Mouse (Mus musculus): Measurements from ENCODE around the gene Hormad1.
"Not testable (repeated sequence)": the region's sequence is repeated elsewhere in the genome, so short reads cannot be mapped to it uniquely, and the experiment has no call there.

The Hormad1 gene

DNA sequence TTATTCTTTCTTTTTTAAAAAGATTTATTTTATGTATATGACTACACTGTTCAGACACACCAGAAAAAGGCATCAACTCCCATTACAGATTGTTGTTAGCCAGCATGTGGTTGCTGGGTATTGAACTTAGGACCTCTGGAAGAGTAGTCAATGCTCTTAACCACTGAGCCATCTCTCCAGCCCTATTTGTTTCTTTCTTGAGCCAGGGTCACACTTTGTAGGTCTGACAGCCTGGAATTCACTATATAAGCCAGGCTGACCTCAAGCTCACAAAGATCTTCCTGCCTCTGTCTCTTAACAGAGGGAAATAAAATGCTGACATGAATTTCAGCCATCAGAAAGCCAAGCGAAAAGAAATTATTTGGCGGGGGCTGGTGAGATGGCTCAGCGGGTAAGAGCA, 10.1 kb downstream of the Hormad1 start:
- DNase-seq: no peak

DNA sequence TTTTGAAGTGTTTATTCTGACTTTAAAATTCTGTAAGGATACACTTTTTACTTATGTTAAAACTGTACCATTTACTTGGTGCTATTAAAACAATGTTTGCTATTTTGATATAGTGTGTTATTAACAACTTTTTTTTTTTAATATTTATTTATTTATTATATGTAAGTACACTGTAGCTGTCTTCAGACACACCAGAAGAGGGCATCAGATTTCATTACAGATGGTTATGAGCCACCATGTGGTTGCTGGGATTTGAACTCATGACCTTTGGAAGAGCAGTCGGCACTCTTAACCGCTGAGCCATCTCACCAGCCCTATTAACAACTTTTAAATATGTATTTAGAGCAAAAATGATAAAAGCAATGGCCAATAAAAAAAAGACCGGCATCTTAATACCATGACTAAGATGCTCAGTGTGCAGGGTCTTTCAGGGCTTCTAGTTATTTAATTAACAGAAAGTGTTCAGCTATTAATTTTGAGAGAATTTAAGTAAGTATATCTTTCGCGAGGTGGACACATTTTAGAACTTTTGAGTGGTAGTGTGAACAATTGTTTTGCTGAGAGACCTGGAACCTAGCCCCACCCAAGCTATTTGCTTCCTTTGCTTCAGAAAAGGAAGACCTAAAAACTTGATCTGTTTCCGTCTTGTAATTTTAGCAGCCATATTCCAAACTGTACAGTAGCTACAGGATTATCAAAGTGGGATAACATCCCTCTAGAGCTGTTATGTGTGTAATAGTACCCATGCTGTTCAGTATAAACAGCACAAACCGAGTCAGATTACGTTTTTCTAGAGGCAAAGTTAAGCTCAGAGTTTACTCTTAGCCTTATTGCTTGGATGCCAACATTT, 28.5 kb downstream of the Hormad1 start:
- DNase-seq: no peak

DNA sequence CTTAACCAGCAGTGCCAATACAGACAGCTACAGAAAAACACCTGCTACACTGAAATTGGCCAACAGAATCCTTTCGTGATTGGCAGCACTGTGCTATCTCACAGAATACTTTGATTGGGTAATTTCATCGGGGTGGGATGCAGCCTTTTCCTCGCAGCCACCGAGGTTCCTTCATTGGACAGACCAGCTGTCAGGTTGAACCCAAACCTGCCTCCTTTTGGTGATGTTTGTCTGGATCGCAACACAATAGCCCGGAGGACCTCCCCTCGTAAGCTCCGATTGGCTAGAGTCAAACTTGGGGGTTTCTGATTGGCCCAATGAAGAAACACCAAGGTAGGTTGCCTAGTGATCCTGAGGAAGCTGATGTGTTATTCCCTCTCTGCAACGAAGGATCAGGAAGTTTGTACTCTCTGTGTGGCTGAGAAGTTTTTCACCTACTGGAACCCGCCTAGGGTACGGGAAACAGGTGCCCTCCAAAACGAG, 29.2 kb downstream of the Hormad1 start, which contains the start of gene Golph3l:
TSS of gene Golph3l (plus strand) at position 331 of the 483 bp plus-strand sequence.
- DNase-seq: peak; percentile 98

DNA sequence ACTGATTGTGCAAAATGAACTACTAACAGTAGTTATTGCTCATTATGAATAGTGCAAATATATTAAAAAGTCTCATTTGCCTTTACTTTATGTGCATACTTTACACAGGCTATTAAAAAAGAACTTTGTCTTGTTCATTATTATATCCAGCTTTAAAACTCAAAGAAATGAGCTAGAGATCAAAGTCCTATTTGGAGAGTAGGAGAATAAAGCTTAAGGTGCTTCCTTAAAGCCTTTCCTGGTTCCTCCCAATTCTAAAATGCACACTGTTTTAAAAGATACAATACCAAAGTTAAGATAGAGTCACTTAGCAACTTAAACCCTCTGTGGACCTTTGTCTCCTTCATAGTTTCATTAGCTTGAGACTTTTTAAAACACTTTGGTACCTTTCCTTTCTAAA, 39.3 kb downstream of the Hormad1 start:
- no peak for DNase-seq

DNA sequence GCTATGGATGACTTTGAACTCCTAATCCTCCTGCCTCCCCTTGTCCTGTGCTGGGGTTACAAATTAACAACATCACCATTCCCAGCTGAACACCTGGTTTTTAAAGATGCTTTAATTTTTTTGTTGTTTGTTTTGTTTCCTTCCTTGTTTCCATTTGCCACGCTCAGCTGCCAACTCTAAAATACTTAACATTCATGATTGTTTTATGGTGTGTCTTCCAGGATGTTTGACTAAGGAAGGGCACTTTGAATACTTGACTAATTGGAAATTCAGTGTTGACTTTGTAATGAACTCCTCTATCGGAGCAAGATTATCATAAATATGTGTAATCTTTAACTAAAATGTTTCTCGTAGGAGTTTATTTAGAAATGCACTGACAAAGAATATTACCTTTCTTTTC, 41.8 kb downstream of the Hormad1 start:
- DNase-seq: no peak

DNA sequence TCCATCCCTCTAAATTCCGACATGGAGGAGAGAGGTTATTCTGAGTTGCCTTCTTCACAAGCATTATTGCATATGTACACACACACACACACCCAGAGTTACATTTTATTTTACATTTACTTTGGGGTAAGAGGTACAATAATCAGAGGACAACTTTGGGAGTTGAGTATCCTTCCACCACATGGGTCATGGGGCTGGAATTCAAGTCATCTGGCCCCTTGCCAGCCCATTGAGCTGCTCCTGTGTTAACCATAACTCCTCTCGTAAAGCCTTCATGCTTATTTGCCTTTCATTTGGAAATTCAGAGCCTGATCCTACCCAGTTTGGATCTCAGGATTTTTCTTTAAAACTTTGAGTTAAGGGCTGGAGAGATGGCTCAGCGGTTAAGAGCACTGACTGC, 46.6 kb downstream of the Hormad1 start:
- no peak for DNase-seq

DNA sequence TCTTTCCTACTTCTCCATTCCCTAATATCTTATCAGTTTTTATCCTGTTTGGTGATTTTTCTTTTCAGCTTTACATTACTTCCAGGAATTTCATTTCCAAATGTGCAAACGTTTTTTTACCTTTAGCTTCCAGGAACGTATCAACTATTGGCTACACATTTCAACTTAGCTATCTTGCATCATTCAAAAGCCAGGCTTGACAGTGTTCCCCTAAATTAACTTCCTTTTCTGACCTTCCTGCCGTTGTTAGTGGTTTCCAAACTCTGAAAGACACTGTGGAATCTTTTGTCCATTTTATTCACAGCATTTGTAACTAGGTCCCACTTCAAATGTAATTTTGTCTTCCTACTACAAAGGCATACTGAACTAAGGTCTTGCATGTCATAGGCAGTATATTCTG, 49.7 kb downstream of the Hormad1 start:
- no peak for DNase-seq

DNA sequence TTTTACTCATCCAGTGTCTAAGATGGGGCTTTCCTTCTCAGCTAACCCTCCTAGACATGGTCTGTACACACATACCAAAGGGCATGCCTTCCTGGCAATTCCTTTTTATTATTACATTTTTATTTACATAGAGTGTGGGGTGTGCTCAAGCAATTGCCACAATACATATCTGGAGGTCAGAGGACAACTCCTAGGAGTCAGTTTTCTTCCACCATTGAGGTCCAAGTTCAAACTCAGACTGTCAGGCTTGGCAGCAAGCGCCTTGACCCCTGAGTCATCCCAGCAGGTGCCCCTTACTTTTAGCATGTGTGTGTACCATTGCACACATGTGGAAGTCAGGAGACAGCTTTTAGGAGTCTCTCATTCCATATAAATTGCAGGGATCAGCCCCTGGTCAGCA, 54.5 kb downstream of the Hormad1 start:
- DNase-seq: no peak

DNA sequence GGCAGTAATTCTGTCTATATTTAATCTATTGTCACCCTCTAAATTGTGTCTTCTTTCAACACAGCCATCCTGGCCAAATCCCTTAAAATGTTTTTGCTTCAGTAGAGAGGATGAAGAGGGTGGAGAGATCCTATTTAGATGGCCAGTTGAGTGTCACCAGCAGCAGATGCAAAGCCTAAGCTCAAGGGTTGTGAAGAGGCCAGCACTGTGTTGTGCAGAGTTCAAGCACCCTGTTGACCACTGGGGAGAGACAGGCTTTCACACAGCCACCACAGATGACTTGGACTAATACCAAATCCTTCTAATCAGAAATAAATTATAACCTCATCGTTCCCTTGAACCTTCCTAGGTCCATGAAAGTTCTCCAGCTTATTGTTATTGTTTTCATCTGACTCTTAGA, 59.0 kb downstream of the Hormad1 start:
- no peak for DNase-seq

DNA sequence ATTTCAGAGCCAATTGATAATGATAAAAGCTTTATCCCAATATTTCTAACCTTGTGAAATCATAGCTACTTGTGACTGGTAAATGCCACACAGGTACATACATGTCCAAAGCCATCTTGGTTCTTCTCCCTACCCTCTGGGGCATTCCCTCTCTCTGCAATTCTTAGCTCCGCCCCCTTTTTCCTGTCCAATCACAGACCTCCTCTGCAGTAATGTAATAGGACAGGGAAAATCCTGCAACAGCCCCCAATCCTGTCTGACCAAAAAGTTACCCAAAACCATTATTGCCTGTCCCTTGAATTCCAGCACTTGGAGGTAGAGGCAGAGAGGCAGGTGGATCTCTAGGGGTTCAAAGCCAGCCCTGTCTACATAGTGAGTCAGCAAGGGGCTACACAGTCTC, 61.8 kb downstream of the Hormad1 start:
- DNase-seq: no peak

DNA sequence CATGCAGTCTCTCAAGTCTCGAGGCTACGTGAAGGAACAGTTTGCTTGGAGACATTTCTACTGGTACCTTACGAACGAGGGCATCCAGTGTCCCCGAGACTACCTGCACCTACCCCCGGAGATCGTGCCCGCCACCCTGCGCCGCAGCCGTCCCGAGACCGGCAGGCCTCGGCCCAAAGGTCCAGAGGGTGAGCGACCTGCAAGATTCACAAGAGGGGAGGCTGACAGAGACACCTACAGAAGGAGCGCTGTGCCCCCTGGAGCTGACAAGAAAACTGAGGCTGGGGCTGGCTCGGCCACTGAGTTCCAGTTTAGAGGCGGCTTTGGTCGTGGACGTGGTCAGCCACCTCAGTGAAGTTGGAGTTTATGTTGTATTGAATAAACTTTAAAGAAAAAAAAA, 62.9 kb downstream of the Hormad1 start:
- DNase-seq: not testable (repeated sequence)

DNA sequence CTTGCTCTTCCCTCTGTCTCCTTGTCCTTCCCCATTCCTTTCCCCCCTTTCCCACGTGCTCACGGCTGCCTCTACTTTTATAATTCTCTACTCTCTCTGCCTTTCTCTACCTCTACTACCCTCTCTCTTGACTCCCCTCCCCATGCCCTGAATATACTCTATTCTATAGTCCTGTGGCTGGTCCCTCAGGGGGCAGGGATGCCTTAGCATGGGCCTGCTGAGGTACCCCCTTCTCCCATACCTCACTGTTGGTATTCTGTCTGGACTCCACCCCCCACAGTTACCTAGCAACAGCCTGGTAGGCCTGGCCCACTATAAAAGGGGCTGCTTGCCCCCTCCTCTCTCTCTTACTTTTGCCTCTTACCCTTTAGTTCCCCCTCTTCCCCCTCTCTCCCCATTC, 64.1 kb downstream of the Hormad1 start:
- DNase-seq: no peak

DNA sequence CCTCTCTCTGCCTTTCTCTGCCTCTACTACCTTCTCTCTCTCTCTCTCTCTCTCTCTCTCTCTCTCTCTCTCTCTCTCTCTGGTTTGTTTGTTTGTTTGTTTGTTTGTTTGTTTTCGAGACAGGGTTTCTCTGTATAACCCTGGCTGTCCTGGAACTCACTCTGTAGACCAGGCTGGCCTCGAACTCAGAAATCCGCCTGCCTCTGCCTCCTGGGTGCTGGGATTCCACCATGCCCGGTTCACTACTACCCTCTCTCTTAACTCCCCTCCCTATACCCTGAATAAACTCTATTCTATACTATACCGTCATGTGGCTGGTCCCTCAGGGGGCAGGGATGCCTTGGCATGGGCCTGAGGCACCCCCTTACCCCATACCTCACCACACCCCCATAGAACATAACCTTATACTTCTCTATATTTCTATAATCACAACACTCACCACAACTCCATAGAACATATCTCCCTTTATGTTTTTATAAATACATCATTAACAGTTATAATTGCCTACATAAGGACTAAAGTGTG, 64.6 kb downstream of the Hormad1 start:
- DNase-seq: not testable (repeated sequence)

DNA sequence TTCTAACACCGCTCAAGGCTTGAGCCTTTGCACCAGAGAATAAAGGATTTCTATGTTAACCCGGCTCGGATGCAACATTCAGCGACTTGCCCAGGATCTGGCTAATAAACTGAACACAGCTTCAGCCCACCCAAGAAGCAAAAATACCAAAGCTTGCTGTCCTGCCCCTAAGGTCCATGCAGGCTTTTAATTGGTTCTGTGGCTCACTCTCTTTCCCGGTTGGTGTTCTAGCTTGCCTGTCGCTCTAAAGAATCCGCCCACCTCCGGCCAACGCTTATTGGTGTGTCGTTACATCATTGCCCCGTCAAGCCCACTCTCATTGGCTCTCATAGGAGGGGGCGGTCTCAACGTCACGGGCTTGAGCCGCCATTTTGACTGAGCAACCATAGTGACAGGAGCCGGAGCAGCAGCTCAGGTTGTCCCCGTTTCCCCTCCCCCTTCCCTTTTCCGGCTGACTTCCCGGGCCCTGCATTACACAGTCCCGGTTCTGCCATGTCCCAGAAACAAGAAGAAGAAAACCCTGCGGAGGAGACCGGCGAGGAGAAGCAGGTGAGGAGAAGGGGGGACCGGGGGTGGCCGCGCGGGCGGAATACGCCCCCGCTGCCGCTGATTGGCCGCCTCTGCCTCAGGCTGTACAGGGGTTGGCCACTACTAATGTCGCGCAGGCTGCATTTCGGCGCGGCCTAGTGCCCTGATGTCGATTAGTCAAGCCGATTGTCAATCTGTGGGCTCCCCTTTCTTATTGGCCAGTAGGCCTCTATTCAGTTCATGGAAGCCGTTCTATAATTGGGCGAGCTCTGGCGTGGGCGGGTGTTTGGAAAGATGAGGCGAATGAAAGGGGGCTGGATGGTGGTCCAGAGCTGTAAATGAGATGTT, 65.4 kb downstream of the Hormad1 start, which contains the start of gene Ensa:
TSS of gene Ensa (plus strand) at position 366 of the 876 bp plus-strand sequence.
- DNase-seq: peak; percentile 99

DNA sequence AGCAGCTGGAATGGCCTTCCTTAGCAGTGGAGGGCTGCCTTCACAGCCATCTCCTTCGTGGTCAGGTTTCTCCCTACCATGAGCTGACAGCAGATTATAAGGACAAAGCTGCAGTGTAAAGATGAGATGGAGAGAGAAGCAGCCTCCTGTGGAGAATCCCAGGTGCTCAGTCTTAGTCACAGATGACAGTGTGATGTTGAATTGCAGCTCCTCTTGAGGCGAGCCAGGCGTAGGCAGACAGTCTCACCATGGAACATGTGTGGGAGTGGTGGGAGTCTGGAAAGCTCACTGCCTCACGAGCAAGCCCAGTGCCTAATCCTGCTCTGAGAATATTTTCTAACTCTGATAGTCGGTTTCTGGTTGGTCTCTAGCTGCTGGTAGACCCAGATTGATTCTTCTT, 68.3 kb downstream of the Hormad1 start:
- DNase-seq: peak; percentile 93

DNA sequence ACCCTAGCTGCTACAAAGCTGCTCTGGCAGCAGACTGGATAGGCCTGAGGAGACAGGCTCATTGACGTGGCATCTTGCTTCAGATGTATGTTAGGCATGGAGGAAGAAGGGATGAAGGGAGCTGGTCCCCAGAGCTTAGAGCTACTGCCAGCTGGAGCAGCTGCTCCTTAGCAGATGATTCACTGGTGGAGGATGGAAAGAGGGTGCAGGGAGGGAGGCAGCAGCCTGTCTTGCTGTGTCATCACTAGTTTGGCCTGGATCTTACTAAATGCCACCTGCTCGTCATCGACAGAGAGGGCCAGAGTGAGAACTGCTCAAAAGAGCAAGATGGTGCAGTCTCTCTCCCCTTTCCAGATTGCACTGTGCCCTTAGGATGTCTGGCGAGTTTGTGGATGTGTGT, 70.3 kb downstream of the Hormad1 start:
- DNase-seq: peak; percentile 87

DNA sequence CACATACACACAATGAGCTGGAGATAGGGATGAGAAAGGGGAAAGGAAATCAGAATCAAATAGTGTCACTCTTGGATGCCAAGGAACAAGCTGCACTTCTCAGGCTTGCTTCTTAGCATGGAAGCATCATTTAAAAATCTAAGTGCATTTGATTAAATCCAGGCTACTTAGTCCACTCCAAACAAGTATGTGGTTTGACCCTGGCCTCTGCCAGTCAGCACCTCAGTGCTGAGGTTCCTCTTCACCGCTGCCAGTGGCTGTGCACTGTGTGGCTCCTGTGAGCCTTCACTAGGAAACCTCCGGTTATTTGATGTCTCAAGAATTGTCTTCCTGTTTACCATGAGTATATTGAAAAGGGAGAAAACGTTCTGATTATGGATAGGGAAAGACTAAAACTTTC, 71.4 kb downstream of the Hormad1 start:
- DNase-seq: no peak

DNA sequence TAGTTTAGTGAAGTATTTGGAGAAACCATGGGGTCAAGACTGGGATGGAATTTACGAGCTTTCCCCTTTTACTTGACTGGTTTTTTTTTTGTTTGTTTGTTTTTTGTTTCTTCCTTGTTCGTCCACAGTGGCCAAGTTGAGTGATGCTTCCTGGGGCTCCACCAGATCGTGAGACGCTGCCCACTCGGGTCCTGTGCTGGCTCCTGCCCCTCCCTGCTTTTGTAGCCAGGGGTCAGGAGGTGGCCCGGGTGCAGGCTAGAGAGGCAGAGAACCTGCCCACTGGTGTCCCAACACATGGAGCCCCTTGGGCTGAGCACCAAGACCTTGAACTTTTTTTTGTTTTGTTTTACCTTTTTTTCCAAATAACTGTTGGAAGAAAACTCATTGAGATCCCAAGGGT, 71.8 kb downstream of the Hormad1 start:
- DNase-seq: no peak

DNA sequence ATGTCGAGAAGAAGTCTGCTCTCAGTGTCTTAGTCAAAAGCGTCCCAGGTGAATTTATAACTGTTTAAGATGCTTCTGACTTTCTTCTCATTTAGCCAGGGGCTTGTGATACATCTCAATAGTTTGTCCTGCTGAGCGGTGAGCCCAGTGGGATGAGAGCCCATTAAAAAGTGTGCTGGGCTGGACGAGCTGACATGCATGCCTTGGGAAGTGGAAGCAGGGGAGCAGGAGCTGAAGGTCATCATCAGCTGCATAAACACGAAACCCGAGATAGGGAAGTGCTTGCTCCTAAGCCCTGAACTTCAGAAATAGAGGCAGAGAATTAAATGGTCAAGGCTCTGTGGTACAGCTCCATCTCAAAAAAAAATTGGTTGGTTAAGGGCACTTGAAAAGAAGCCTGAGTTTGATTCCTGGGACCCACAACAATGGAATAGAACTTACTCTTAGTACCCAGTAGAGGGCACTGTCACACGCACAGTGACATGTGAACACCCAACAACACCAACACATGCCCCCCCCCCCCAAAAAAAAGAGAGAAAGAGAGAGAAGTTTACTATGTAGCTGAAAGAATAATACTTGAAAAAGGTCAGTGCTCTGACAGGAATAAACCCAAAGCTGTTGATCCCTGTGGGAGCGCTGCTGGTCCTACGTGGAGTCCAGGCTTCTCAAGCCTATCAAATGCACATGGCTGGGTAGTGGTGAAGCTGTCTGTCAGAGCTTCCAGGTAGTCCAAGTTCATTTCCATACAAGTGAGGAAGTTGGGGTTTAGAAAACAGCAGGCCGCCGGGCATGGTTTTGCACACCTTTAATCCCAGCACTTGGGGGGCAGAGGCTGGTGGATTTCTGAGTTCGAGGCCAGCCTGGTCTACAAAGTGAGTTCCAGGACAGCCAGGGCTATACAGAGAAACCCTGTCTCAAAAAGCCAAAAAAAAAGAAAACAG, 73.4 kb downstream of the Hormad1 start:
- DNase-seq: no peak

DNA sequence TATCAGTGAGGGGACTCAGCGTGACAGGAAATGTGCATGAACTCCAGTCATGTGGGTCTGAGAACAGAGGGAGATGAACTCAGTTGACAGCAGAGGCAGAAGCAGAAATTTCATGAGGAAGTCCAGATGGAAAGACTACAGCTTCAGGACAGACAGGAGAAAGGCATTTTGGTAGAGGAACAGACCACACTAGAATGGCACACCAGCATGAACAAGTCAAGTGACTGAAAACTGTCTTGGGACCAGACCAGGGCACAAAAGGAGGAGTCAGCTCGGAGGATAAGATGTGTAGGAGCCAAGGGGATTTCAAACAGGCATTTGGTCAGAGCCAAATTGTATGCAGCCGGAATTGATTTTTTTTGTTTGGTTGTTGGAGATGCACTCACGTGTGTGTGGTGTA, 76.2 kb downstream of the Hormad1 start:
- no peak for DNase-seq

DNA sequence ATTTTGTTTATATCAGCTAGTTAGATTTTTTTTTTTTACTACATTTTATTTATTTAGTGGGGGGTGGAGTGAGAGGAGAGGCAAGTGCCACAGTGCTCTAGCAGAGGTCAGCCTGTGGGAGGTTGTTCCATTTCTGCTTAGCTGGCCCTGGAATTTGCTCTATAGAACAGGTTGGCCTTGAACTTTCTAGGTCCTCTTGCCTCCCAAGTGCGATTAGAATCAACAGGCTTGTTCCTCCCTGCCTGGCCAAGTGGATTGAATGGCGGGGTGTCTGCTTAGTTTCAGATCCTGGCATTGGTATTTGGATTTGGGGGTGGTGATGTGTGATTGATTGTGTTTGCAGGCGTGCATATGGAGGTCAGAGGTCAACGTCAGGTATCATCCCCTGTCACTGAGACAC, 76.6 kb downstream of the Hormad1 start:
- no peak for DNase-seq
